Mouse (Mus musculus): ENCODE data around the gene Lin7a.

The Lin7a gene

DNA sequence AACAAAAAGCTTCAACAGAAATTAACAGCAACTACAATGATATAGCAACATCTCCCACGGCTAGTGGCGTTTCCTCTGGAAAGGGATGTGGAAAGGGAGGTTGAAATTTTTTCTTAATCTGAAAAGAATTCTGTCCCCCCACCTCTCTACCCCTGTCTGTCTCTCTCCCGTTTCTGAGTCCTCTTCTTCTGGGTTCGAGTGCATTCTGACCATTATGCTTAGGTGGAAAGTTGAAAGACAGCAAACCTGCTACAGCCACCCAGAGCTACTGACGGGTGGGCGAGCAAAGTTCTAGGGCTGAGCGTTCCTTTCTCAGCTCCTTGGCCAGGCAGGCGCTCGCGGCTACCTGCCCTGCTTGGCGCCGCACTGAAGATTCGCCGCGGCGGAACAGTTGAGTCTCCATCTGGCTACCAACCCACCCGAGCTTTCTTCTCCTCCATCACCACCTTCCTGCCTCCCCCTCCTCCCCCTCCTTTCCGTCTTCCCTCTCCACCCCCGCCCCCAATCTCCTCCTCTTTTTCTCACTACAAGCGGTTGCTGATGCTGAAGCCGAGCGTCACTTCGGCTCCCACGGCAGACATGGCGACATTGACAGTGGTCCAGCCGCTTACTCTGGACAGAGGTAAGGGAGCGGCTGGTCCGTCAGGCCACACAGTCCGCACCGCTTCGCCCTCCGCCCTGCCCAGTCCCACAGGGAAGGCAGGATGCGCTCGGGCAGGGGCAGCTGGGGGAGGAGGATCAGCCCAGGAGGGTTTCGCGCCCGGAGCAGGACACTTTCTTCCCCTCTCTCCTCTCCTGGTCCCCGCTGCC lies at the start of gene Lin7a:
Gene Lin7a (plus strand): TSS at position 366 of the 810 bp plus-strand sequence.
- peak; percentile 49 for DNase-seq

DNA sequence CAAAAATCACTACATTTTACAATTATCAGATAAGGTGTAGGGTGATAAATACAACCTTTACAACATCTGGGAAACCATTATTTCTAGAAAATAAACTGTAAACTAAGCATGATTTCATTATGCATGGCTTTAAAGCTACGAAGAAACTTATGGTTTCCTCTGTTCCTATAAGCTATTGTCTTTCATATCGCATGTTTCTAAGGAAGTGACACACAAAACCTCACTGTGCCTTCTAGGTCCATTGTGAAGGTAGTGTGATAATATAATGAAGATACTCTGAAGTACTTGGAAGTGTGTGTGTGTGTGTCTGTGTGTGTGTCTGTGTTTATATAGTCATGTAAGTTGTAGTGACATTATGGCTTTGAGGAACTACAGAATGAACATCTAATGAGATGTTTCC lies 49.8 kb upstream of the Lin7a start:
- DNase-seq, result no peak

- DNase-seq, result no peak
Observed at GRCm38 (mm10) chr10:107222406-107223185, 48.9 kb upstream of the Lin7a start.

DNA sequence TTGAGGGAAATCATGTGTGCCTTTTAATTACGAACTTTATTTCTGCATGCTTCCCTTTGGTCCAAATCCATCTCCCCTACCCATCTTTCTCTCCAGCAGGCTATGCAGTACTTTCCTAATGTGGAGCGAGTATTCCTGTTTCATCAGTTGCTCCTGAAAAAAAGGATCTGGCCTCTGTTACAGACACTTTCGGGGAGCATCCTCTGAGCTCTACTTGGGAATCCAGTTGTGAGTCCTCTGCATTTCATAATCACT lies 48.4 kb upstream of the Lin7a start:
- no peak for DNase-seq

- DNase-seq, result no peak
Observed at GRCm38 (mm10) chr10:107223821-107224220, 47.7 kb upstream of the Lin7a start.

GRCm38 (mm10) chr10:107224596-107225330 lies 46.7 kb upstream of the Lin7a start:
- no peak for DNase-seq

- no peak for DNase-seq
Observed at GRCm38 (mm10) chr10:107225331-107225835, 46.1 kb upstream of the Lin7a start.

- no peak for DNase-seq
Observed at GRCm38 (mm10) chr10:107225871-107226270, 45.6 kb upstream of the Lin7a start.

DNA sequence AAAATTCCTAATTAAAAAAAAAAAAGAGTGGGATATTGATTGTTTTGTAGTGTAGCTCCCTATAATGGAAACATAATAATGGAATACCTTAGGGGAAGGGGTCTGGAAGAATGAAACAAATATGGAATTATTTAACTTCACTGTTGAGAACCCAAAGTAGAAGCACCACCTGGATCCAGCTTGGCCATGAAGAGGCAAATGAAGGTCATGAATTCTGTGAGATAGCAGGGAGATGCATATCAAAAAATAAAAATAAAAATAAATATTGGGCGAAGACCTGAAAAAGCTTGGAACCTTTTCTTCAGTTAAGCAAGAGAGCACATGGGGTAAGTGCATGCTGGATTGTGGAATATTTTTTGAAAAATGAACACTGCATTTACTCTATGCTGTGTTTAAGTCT lies 43.6 kb upstream of the Lin7a start:
- no peak for DNase-seq

GRCm38 (mm10) chr10:107228776-107229175 lies 42.7 kb upstream of the Lin7a start:
- no peak for DNase-seq

DNA sequence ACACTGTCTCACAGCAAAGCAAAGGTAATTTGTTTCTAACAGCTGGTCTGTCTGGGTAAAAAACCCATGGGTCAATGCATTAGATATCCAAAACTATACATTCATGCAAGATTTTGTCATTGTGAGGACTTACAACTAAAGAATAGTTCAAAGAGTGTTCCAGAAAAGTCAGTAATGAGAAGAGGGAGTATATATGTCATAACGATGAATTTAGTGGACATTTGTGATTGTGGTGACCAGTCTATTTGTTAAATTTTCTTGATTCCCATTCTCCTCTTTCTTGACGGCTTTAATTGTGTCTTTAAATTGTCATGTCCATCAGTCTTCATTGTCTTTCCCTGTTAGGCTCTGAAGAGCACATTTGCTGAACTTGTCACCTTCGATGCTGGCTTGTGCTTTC lies 42.1 kb upstream of the Lin7a start:
- DNase-seq, result no peak

GRCm38 (mm10) chr10:107230081-107230850 lies 41.2 kb upstream of the Lin7a start:
- DNase-seq, result no peak

- no peak for DNase-seq
Observed at GRCm38 (mm10) chr10:107230851-107231130, 40.7 kb upstream of the Lin7a start.

- no peak for DNase-seq
Observed at GRCm38 (mm10) chr10:107231421-107232010, 40.0 kb upstream of the Lin7a start.

- DNase-seq, result no peak
Observed at GRCm38 (mm10) chr10:107232491-107233110, 38.9 kb upstream of the Lin7a start.

DNA sequence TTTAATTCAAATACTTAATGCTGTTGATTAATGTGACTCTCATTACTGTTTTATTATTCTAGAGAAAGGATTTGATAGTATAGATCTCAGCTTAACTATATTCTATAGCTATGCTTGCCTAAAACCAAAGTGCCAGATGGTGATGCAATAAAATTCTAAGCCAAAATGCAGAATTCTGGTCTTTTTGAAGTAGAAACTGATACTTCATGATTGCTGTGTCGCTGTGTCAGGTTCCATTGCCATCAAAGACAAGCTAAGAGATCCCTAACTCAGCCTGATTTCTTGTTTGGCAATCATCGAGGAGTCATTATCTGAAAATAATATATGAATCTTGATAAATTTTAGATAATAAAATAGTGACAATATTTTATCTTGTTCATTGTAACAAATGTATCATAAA lies 38.3 kb upstream of the Lin7a start:
- no peak for DNase-seq

GRCm38 (mm10) chr10:107233825-107234224 lies 37.7 kb upstream of the Lin7a start:
- no peak for DNase-seq

GRCm38 (mm10) chr10:107234421-107235400 lies 36.8 kb upstream of the Lin7a start:
- no peak for DNase-seq

- no peak for DNase-seq
Observed at GRCm38 (mm10) chr10:107235496-107235895, 36.0 kb upstream of the Lin7a start.

GRCm38 (mm10) chr10:107236211-107236610 lies 35.3 kb upstream of the Lin7a start:
- DNase-seq, result no peak

- no peak for DNase-seq
Observed at GRCm38 (mm10) chr10:107237076-107237475, 34.4 kb upstream of the Lin7a start.
